Mouse (Mus musculus): ENCODE measurements around the gene Gne.

The Gne gene

GRCm38 (mm10) chr4:44024241-44024640 lies 59.7 kb downstream of the Gne start:
- DNase-seq (ENCODE audit: low read depth, low spot score), result no peak

- no peak for DNase-seq (ENCODE audit: low read depth, low spot score)
Measured at GRCm38 (mm10) chr4:44023681-44024080, 60.3 kb downstream of the Gne start.

- no peak for DNase-seq (ENCODE audit: low read depth, low spot score)
Measured at GRCm38 (mm10) chr4:44022766-44023165, 61.2 kb downstream of the Gne start.

GRCm38 (mm10) chr4:44022323-44022722 lies 61.7 kb downstream of the Gne start:
- DNase-seq (ENCODE audit: low read depth, low spot score), result no peak

GRCm38 (mm10) chr4:44016791-44017190 lies 67.2 kb downstream of the Gne start:
- DNase-seq (ENCODE audit: low read depth, low spot score), result no peak

- no peak for DNase-seq (ENCODE audit: low read depth, low spot score)
Measured at GRCm38 (mm10) chr4:44016071-44016470, 67.9 kb downstream of the Gne start.

GRCm38 (mm10) chr4:44013391-44014070 lies 70.4 kb downstream of the Gne start:
- no peak for DNase-seq (ENCODE audit: low read depth, low spot score)

- peak; percentile 93 for DNase-seq (ENCODE audit: low read depth, low spot score)
Measured at GRCm38 (mm10) chr4:44012376-44013367, 71.3 kb downstream of the Gne start.

GRCm38 (mm10) chr4:44011799-44012198 lies 72.2 kb downstream of the Gne start:
- DNase-seq (ENCODE audit: low read depth, low spot score), result no peak

GRCm38 (mm10) chr4:44010893-44011292 lies 73.1 kb downstream of the Gne start:
- DNase-seq (ENCODE audit: low read depth, low spot score), result no peak

GRCm38 (mm10) chr4:44010176-44010575 lies 73.8 kb downstream of the Gne start:
- DNase-seq (ENCODE audit: low read depth, low spot score), result no peak

- DNase-seq (ENCODE audit: low read depth, low spot score), result no peak
Measured at GRCm38 (mm10) chr4:44004623-44005409, 79.2 kb downstream of the Gne start.

GRCm38 (mm10) chr4:44004126-44004525 lies 79.9 kb downstream of the Gne start, which contains the start of gene Clta:
Gene Clta (plus strand): TSS chr4:44004452.
- no peak for DNase-seq (ENCODE audit: low read depth, low spot score)

- no peak for DNase-seq (ENCODE audit: low read depth, low spot score)
Measured at GRCm38 (mm10) chr4:44003622-44004021, 80.4 kb downstream of the Gne start.

GRCm38 (mm10) chr4:43994342-43994741 lies 89.6 kb downstream of the Gne start:
- DNase-seq (ENCODE audit: low read depth, low spot score), result no peak

- no peak for DNase-seq (ENCODE audit: low read depth, low spot score)
Measured at GRCm38 (mm10) chr4:43993072-43993471, 90.9 kb downstream of the Gne start.

- DNase-seq (ENCODE audit: low read depth, low spot score), result no peak
Measured at GRCm38 (mm10) chr4:43988976-43989375, 95.0 kb downstream of the Gne start.

GRCm38 (mm10) chr4:43984326-43984725 lies 99.7 kb downstream of the Gne start:
- no peak for DNase-seq (ENCODE audit: low read depth, low spot score)

Data from brain, embryonic 18.5 days (tissue).